Mouse (Mus musculus) heart, embryonic 14.5 days (tissue): Measurements from ENCODE around the gene Prepl. TPM values are rescaled to one million over a fixed set of nuclear protein-coding genes. Genes with fewer than 3 reads are reported as not detected.
A peak's percentile ranks its signal among the peaks of the same experiment; 100 is the strongest.

Experiments
- ATAC-seq: fragments of 200-750 bp; cut with Nextera tagmentation; 2 replicates; pipeline ENCODE4 v1.8.0; 2017; ENCODE audit warnings: low read depth, moderate TSS enrichment; ENCODE audit not compliant: insufficient number of reproducible peaks, insufficient read depth, low FRiP score
- H3K27ac ChIP-seq, 2 experiments: fragments of 200-500 bp in 1 of 2; fragments of 300-500 bp in 1 of 2; sonication (generic) in 1 of 2; replicated peaks in 1 of 2; 2 replicates each; pipeline ENCODE4 v1.5.1; 2012 to 2014; ENCODE audit warnings: low read depth in 2 of 2, low read length in 2 of 2, control low read depth in 1 of 2, mild to moderate bottlenecking in 1 of 2, mixed read lengths in 1 of 2; ENCODE audit not compliant: control insufficient read depth in 1 of 2, insufficient read depth in 1 of 2
- H3K27me3 ChIP-seq: fragments of 300-500 bp; sonication (generic); 2 replicates; pipeline ENCODE4 v1.6.1; 2014; ENCODE audit warnings: mild to moderate bottlenecking, low read length, control low read depth; ENCODE audit not compliant: control insufficient read depth, insufficient read depth
- H3K36me3 ChIP-seq: fragments of 300-500 bp; sonication (generic); 2 replicates; pipeline ENCODE4 v1.6.1; 2014; ENCODE audit warnings: mild to moderate bottlenecking, control low read depth, low read length, mixed read lengths; ENCODE audit not compliant: control insufficient read depth, insufficient read depth
- H3K4me1 ChIP-seq, 2 experiments: fragments of 200-500 bp in 1 of 2; fragments of 300-500 bp in 1 of 2; sonication (generic) in 1 of 2; 2 replicates each; pipeline ENCODE4 v1.6.1; 2012 to 2014; ENCODE audit warnings: low read length in 2 of 2, control low read depth in 1 of 2, mixed read lengths in 1 of 2; ENCODE audit not compliant: control insufficient read depth in 2 of 2, insufficient read depth in 2 of 2
- H3K4me2 ChIP-seq: fragments of 300-500 bp; sonication (generic); 2 replicates; pipeline ENCODE4 v1.6.1; 2014; ENCODE audit warnings: mild to moderate bottlenecking, low read length
- H3K4me3 ChIP-seq, 2 experiments: fragments of 200-500 bp in 1 of 2; fragments of 300-500 bp in 1 of 2; sonication (generic) in 1 of 2; 2 replicates each; pipeline ENCODE4 v1.5.1; 2012 to 2014; ENCODE audit warnings: low read length in 2 of 2, mild to moderate bottlenecking in 2 of 2, control low read depth in 1 of 2, low read depth in 1 of 2, moderate library complexity in 1 of 2; ENCODE audit not compliant: control insufficient read depth in 1 of 2, insufficient read depth in 1 of 2
- H3K9ac ChIP-seq: fragments of 300-500 bp; sonication (generic); 2 replicates; pipeline ENCODE4 v1.6.1; 2014; ENCODE audit warnings: mild to moderate bottlenecking, low read length
- H3K9me3 ChIP-seq: fragments of 300-500 bp; sonication (generic); 2 replicates; pipeline ENCODE4 v1.6.1; 2016; ENCODE audit warnings: low read length, control low read depth; ENCODE audit not compliant: control insufficient read depth
- WGBS: fragments of 180-500 bp; shearing (Covaris S2); extraction: QIAGEN DNeasy Blood & Tissue Kit; methylation state at CpG from one replicate; pipeline ENCODE4 v1.1.7; 2014; 5-methylcytosine and 5-hydroxymethylcytosine counted together
- polyA plus RNA-seq: library from polyadenylated mRNA; unstranded; fragments of >200 nt; fragmentation: Nextera tagmentation; extraction: Ambion mirVana; gene quantifications from 2 replicates; pipeline ENCODE4 v1.2.1, GENCODE M21; 2014

Gene Prepl
- polyA plus RNA-seq, 1 experiment from 2014 or later = 31.5 TPM

DNA sequence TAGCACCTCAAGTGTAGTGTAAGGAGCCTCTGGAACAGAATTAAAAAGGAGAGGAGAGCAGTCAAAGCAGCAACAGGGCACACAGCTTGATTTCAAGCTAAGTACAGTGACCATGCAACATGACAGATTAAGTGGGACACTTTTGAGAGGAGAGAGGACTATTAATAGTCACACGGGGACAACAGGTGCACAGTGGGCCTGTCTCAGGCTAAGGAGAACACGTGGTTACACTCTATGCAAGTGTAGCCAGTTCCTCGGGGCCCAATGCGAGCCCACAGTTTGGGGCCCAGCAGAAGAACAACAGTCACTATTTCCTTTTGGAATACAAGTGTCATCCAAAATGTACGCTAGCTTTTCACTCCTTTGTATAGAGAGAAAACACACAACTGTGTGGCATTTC, 2.5 kb downstream of the Prepl start:
- Histone ChIP-seq H3K36me3 (0 out of 2 replicates have a peak, but pooled peaks cover 3% of the 10 kb centered on the region), H3K4me3 (no peak overlapping the region), H3K27ac (peak overlapping the region; percentile 38 to 70; a peak in 3 of 4 replicates), H3K4me1 (peaks cover 7 to 36% of the 10 kb centered on the region in 2 experiments), H3K27me3 (no peaks in the 10 kb centered on the region), H3K9ac (peak overlapping the region; percentile 1; the same call in 1 of the 2 replicates), H3K4me2 (peak overlapping the region; percentile 8; the same call in 1 of the 2 replicates), H3K9me3 (no peaks in the 10 kb centered on the region)
- WGBS = 57% methylated on average over 5 of the region's 5 CpGs
- ATAC-seq = no peak

- H3K9ac ChIP-seq = no peak overlapping the region
- H3K4me1 ChIP-seq = peaks cover 7 to 33% of the 10 kb centered on the region in 2 experiments
- H3K27me3 ChIP-seq = no peaks in the 10 kb centered on the region
- peaks cover 11% of the 10 kb centered on the region; the same call in 1 of the 2 replicates for H3K36me3 ChIP-seq
- no peaks in the 10 kb centered on the region for H3K9me3 ChIP-seq
- no peak overlapping the region for H3K4me3 ChIP-seq
- WGBS = 57% methylated on average over 1 of the region's 1 CpGs
- ATAC-seq = no peak
- H3K4me2 ChIP-seq = no peak overlapping the region
- H3K27ac ChIP-seq = peak overlapping the region in 1 of 2 experiments; percentile 47; a peak in 2 of 4 replicates
These were observed 3.5 kb downstream of the Prepl start for GRCm38 (mm10) chr17:85086501-85086900.

DNA sequence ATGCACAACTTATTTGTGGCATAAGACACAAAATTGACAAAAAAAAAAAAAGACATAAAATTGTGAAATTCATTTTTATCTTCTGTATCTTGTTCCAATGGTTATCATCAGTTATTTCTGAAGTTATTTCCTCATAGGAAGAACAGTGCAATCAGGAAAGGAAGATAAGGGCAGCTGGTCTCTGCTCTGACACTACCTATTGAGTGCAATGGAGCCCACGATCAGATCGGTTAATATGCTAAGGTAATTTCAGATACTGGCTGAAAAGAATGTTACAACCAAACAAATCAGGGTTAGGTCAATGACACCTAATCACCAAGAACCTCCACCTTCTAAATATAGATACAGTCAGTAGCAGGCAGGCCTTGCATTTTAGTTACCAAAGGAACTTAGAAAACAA, 4.7 kb downstream of the Prepl start:
- Histone ChIP-seq H3K36me3 (peaks cover 23% of the 10 kb centered on the region), H3K4me1 (peaks cover 7 to 29% of the 10 kb centered on the region in 2 experiments), H3K9ac (no peak overlapping the region), H3K27ac (no peak overlapping the region), H3K4me3 (no peak overlapping the region), H3K27me3 (no peaks in the 10 kb centered on the region), H3K9me3 (no peaks in the 10 kb centered on the region), H3K4me2 (no peak overlapping the region)
- ATAC-seq = no peak
- WGBS = 57% methylated on average over 2 of the region's 2 CpGs

- Histone ChIP-seq H3K27me3 (no peaks in the 10 kb centered on the region), H3K4me2 (no peak overlapping the region), H3K36me3 (peaks cover 64% of the 10 kb centered on the region), H3K9ac (no peak overlapping the region), H3K4me3 (no peak overlapping the region), H3K9me3 (no peaks in the 10 kb centered on the region), H3K4me1 (peaks cover 0 to 6% of the 10 kb centered on the region in 2 experiments; a peak in 3 of 4 replicates), H3K27ac (no peak overlapping the region)
- ATAC-seq = no peak
- 89% methylated on average over 11 of the region's 11 CpGs for WGBS
These were observed 9.3 kb downstream of the Prepl start for GRCm38 (mm10) chr17:85080781-85081180.

GRCm38 (mm10) chr17:85079276-85079675, 10.8 kb downstream of the Prepl start:
- H3K9me3 ChIP-seq = no peaks in the 10 kb centered on the region
- H3K9ac ChIP-seq = no peak overlapping the region
- no peak overlapping the region for H3K4me2 ChIP-seq
- no peak for ATAC-seq
- 93% methylated on average over 3 of the region's 3 CpGs for WGBS
- H3K27ac ChIP-seq = no peak overlapping the region
- H3K36me3 ChIP-seq = peaks cover 79% of the 10 kb centered on the region
- H3K4me3 ChIP-seq = no peak overlapping the region
- H3K27me3 ChIP-seq = no peaks in the 10 kb centered on the region
- no peaks in the 10 kb centered on the region for H3K4me1 ChIP-seq

DNA sequence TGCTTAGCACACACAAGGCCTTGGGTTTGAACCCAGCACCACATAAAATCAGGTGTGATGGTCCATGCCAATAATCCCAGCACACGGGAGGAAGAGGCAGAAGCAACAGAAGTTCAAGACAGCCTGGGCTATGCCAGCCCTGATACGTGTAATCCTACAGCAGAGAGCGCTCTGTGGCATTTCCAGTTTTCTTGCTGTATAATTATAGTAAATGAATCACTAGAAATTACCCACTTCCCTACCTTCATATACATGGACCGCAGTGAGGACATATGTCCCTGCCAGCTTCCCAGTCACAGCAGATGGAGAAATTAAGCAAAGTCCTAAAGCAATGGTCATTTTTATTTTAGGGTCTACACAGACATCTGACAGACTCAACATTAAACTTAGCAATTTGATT, 16.0 kb downstream of the Prepl start:
- Histone ChIP-seq H3K9me3 (no peaks in the 10 kb centered on the region), H3K4me1 (peaks cover 2 to 16% of the 10 kb centered on the region in 2 experiments; a peak in 3 of 4 replicates), H3K27me3 (no peaks in the 10 kb centered on the region), H3K9ac (no peak overlapping the region), H3K27ac (no peak overlapping the region), H3K4me3 (no peak overlapping the region), H3K4me2 (no peak overlapping the region), H3K36me3 (peaks cover 79% of the 10 kb centered on the region)
- 92% methylated on average over 4 of the region's 4 CpGs for WGBS
- no peak for ATAC-seq

GRCm38 (mm10) chr17:85073214-85073613, 16.8 kb downstream of the Prepl start:
- peaks cover 2 to 16% of the 10 kb centered on the region in 2 experiments; a peak in 3 of 4 replicates for H3K4me1 ChIP-seq
- peaks cover 80% of the 10 kb centered on the region for H3K36me3 ChIP-seq
- H3K9ac ChIP-seq = no peak overlapping the region
- no peak for ATAC-seq
- no peak overlapping the region for H3K4me3 ChIP-seq
- H3K27ac ChIP-seq = no peak overlapping the region
- H3K4me2 ChIP-seq = no peak overlapping the region
- no peaks in the 10 kb centered on the region for H3K9me3 ChIP-seq
- H3K27me3 ChIP-seq = no peaks in the 10 kb centered on the region
- 38% methylated on average over 7 of the region's 7 CpGs for WGBS

- Histone ChIP-seq H3K9me3 (no peaks in the 10 kb centered on the region), H3K36me3 (peaks cover 78% of the 10 kb centered on the region), H3K4me1 (peaks cover 2 to 16% of the 10 kb centered on the region in 2 experiments; a peak in 3 of 4 replicates), H3K4me2 (no peak overlapping the region), H3K27me3 (no peaks in the 10 kb centered on the region), H3K27ac (no peak overlapping the region), H3K9ac (no peak overlapping the region), H3K4me3 (no peak overlapping the region)
- ATAC-seq = no peak
- WGBS = 50% methylated on average over 11 of the region's 11 CpGs
These were observed 17.7 kb downstream of the Prepl start for GRCm38 (mm10) chr17:85072383-85072782.
